Mouse (Mus musculus) midbrain, embryonic 11.5 days (tissue): ENCODE measurements around the gene Emx1. TPM values are rescaled to one million over a fixed set of nuclear protein-coding genes. Genes with fewer than 3 reads are reported as not detected.
A peak's percentile ranks its signal among the peaks of the same experiment; 100 is the strongest.
"Not testable (repeated sequence)": the region's sequence is repeated elsewhere in the genome, so short reads cannot be mapped to it uniquely, and the experiment has no call there.

Experiments
- ATAC-seq: fragments of 200-750 bp; cut with Nextera tagmentation; 2 replicates; pipeline ENCODE4 v1.8.0; 2017; ENCODE audit warnings: moderate TSS enrichment, moderate library complexity; ENCODE audit not compliant: low FRiP score
- DNase-seq: peaks from one replicate; pipeline ENCODE4 v3.0.0; 2015; ENCODE audit warnings: low spot score; ENCODE audit errors: missing footprints
- H3K27ac ChIP-seq: fragments of 300-500 bp; sonication (generic); 2 replicates; pipeline ENCODE4 v1.5.1; 2014; ENCODE audit warnings: low read depth, low read length
- H3K27me3 ChIP-seq: fragments of 300-500 bp; sonication (generic); 2 replicates; pipeline ENCODE4 v1.6.1; 2014; ENCODE audit warnings: mild to moderate bottlenecking, low read length, moderate library complexity, mixed read lengths; ENCODE audit not compliant: control insufficient read depth, insufficient read depth
- H3K36me3 ChIP-seq: fragments of 300-500 bp; sonication (generic); 2 replicates; pipeline ENCODE4 v1.6.1; 2014; ENCODE audit warnings: mild to moderate bottlenecking, low read length, moderate library complexity, mixed read lengths; ENCODE audit not compliant: control insufficient read depth, insufficient read depth
- H3K4me1 ChIP-seq: fragments of 300-500 bp; sonication (generic); 2 replicates; pipeline ENCODE4 v1.6.1; 2014; ENCODE audit warnings: low read length; ENCODE audit not compliant: control insufficient read depth, insufficient read depth
- H3K4me2 ChIP-seq: fragments of 300-500 bp; sonication (generic); 2 replicates; pipeline ENCODE4 v1.6.1; 2014; ENCODE audit warnings: mild to moderate bottlenecking, moderate library complexity
- H3K4me3 ChIP-seq: fragments of 300-500 bp; sonication (generic); 2 replicates; pipeline ENCODE4 v1.5.1; 2014; ENCODE audit warnings: low read depth, low read length
- H3K9ac ChIP-seq: fragments of 300-500 bp; sonication (generic); 2 replicates; pipeline ENCODE4 v1.6.1; 2014; ENCODE audit warnings: low read length
- H3K9me3 ChIP-seq: fragments of 300-500 bp; sonication (generic); 2 replicates; pipeline ENCODE4 v1.6.1; 2016; ENCODE audit warnings: low read length; ENCODE audit not compliant: control insufficient read depth
- WGBS: fragments of 180-500 bp; shearing (Covaris S2); extraction: QIAGEN DNeasy Blood & Tissue Kit; methylation state at CpG from one replicate; pipeline ENCODE4 v1.1.7; 2014; 5-methylcytosine and 5-hydroxymethylcytosine counted together
- polyA plus RNA-seq: library from polyadenylated mRNA; unstranded; fragments of >200 nt; fragmentation: Nextera tagmentation; extraction: Ambion mirVana; gene quantifications from 2 replicates; pipeline ENCODE4 v1.2.1, GENCODE M21; 2014

The Emx1 gene
- 2.7 and 3.6 TPM in 2 replicates for polyA plus RNA-seq

- ATAC-seq (peak; percentile 66), DNase-seq (peak; percentile 96)
- peaks cover 80% of the 10 kb centered on the region for H3K27me3 ChIP-seq
- no peak within 1 kb of the TSS for H3K27ac ChIP-seq
- under 1% methylated on average over 72 of the region's 81 CpGs for WGBS
- H3K36me3 ChIP-seq = no peaks in the 10 kb centered on the region
- peak within 1 kb of the TSS; percentile 47 for H3K4me3 ChIP-seq
- H3K4me2 ChIP-seq = peak within 1 kb of the TSS; percentile 88
- no peaks in the 10 kb centered on the region for H3K9me3 ChIP-seq
- peak within 1 kb of the TSS; percentile 49 for H3K9ac ChIP-seq
- peaks cover 29% of the 10 kb centered on the region for H3K4me1 ChIP-seq
Measured at GRCm38 (mm10) chr6:85187340-85188211, at the start of gene Emx1. TSS of gene Emx1 (plus strand) at chr6:85187438.

GRCm38 (mm10) chr6:85139534-85139933 lies 47.7 kb upstream of the Emx1 start:
- Histone ChIP-seq H3K9ac (no peak overlapping the region), H3K36me3 (no peaks in the 10 kb centered on the region), H3K4me1 (no peaks in the 10 kb centered on the region), H3K27me3 (no peaks in the 10 kb centered on the region), H3K9me3 (no peaks in the 10 kb centered on the region), H3K27ac (no peak overlapping the region), H3K4me2 (no peak overlapping the region), H3K4me3 (no peak overlapping the region)
- ATAC-seq = no peak
- WGBS = 89% methylated on average over 2 of the region's 2 CpGs
- DNase-seq = peak; percentile 35

GRCm38 (mm10) chr6:85141013-85141412 lies 46.2 kb upstream of the Emx1 start:
- H3K4me2 ChIP-seq, H3K4me3 ChIP-seq, H3K36me3 ChIP-seq, H3K9ac ChIP-seq, H3K9me3 ChIP-seq, H3K4me1 ChIP-seq, H3K27me3 ChIP-seq, ATAC-seq, H3K27ac ChIP-seq: not testable (repeated sequence)
- DNase-seq = peak; percentile 88
- WGBS = 11% methylated on average over 6 of the region's 7 CpGs

- H3K9ac ChIP-seq = no peak overlapping the region
- no peaks in the 10 kb centered on the region for H3K27me3 ChIP-seq
- no peak overlapping the region for H3K4me2 ChIP-seq
- H3K4me3 ChIP-seq = no peak overlapping the region
- 72% methylated on average over 3 of the region's 3 CpGs for WGBS
- H3K36me3 ChIP-seq = no peaks in the 10 kb centered on the region
- ATAC-seq (no peak), DNase-seq (no peak)
- no peak overlapping the region for H3K27ac ChIP-seq
- no peaks in the 10 kb centered on the region for H3K4me1 ChIP-seq
- H3K9me3 ChIP-seq = no peaks in the 10 kb centered on the region
Measured at GRCm38 (mm10) chr6:85144466-85144865, 42.8 kb upstream of the Emx1 start.

DNA sequence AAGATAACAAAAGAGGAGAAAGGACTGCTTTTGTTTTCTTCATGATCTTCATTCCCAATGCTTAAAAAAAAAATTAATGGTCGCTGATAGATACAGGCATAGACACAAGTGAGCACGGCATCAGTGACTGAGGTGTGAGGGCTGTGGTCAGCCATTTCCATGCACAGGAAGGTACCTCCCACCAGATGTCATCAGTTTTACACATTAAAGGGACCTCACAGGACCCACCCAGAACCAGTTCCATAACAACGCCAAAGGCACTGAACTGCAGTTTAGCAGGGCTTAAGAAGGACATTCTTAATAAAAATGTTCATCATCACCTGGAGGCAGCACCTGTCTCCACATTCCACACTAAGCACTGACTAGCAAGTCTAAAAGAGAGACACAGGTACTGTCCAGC lies 39.6 kb upstream of the Emx1 start:
- no peak overlapping the region for H3K27ac ChIP-seq
- ATAC-seq = no peak
- no peaks in the 10 kb centered on the region for H3K27me3 ChIP-seq
- H3K4me1 ChIP-seq = no peaks in the 10 kb centered on the region
- 75% methylated on average over 3 of the region's 3 CpGs for WGBS
- H3K9ac ChIP-seq = no peak overlapping the region
- DNase-seq = peak; percentile 8
- no peak overlapping the region for H3K4me3 ChIP-seq
- no peaks in the 10 kb centered on the region for H3K36me3 ChIP-seq
- H3K9me3 ChIP-seq = no peaks in the 10 kb centered on the region
- H3K4me2 ChIP-seq = no peak overlapping the region

GRCm38 (mm10) chr6:85150386-85150785 lies 36.9 kb upstream of the Emx1 start:
- H3K4me1 ChIP-seq = peaks cover 5% of the 10 kb centered on the region; the same call in 1 of the 2 replicates
- no peak overlapping the region for H3K9ac ChIP-seq
- H3K27ac ChIP-seq = no peak overlapping the region
- ATAC-seq (no peak), DNase-seq (peak; percentile 19)
- 78% methylated on average over 3 of the region's 3 CpGs for WGBS
- H3K4me2 ChIP-seq = no peak overlapping the region
- H3K36me3 ChIP-seq = no peaks in the 10 kb centered on the region
- no peaks in the 10 kb centered on the region for H3K9me3 ChIP-seq
- no peak overlapping the region for H3K4me3 ChIP-seq
- H3K27me3 ChIP-seq = no peaks in the 10 kb centered on the region

DNA sequence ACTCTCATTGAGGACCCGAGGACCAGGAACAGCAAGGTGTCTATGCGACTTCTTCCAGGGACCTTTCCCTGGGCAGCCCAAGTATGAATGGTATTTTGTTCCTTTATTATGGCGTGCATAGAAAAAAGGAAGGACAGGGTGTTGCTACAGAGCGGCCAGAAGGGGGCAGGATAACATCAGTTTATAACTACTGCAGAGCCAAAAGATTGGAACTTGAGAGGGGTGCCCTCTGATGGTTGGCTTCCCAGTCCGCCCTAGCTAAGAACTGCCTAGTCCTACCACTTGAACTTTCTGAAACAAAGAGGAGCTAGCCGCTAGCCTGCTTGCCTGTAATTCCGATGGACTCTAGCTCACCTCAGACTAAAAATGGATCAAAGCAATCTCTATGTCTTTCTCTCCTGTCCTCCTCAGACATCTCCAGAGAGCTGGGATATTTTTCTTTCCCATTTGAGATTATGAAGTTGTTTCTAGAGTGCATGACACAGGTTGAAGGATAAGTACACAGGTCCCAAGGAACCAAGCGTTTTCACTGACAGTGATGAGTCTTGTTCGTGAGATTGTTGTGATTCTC lies 33.2 kb upstream of the Emx1 start:
- 9% methylated on average over 9 of the region's 9 CpGs for WGBS
- Histone ChIP-seq H3K4me3 (no peak overlapping the region), H3K4me2 (no peak overlapping the region), H3K9ac (no peak overlapping the region), H3K27me3 (no peaks in the 10 kb centered on the region), H3K36me3 (no peaks in the 10 kb centered on the region), H3K4me1 (peaks cover 6% of the 10 kb centered on the region; the same call in 1 of the 2 replicates), H3K9me3 (no peaks in the 10 kb centered on the region), H3K27ac (no peak overlapping the region)
- DNase-seq = peak; percentile 92
- ATAC-seq = peak; percentile 69

DNA sequence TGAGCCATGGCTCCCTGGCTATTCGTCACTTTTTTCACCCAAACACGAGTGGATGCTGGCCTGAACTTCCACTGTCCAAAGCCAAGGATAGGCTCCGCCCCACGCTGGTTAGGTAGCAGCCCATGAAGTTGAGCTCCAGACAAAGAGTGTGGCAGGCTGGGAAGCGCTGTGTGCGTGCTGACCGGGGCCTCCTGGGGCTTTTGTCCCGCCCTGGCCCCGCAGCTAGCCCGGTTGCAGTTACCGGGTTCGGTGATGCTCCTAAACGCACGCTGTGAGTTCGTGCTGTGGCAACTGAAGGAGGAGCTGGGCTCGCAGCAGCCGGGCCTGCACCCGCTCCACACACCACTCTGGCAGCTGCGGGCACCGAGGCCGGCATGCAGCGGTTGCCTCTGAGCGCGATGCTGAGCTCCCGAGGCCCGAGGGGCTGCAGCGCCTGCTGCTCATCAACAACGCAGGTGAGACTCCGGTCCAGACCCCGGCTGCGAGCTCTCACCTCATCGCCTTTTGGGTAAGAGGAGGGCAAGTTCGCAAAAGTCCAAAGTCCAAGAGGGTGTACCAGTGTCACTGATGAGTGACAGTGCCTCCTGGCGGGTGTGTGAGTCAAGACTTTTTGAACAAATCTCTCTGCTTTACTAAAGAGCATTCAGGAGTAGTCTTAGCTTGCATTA lies 32.2 kb upstream of the Emx1 start:
- ATAC-seq (peak; percentile 75), DNase-seq (peak; percentile 97)
- Histone ChIP-seq H3K9ac (peak overlapping the region; percentile 83), H3K36me3 (no peaks in the 10 kb centered on the region), H3K4me1 (peaks cover 6% of the 10 kb centered on the region; the same call in 1 of the 2 replicates), H3K4me3 (peak overlapping the region; percentile 44), H3K4me2 (peak overlapping the region; percentile 90), H3K9me3 (no peaks in the 10 kb centered on the region), H3K27ac (no peak overlapping the region), H3K27me3 (no peaks in the 10 kb centered on the region)
- WGBS = 1% methylated on average over 34 of the region's 34 CpGs

DNA sequence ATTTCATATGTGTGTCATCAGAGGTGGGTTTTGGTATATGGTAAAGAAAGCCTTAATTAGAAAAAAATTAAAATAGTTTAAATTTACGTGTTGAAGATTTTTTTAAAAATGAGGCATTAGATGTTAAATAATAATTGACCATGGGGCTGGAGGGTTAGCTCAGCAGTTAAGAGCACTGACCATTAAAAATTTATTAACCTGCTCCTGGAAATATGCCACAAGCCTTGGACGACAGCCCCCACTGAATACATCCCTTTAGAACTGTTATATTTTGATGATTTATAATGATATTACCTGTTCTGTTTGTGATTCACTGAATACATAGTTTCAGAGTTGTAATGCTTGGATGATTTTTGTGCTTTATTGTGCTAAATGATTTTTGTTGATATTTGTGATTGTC lies 30.7 kb upstream of the Emx1 start:
- H3K4me2 ChIP-seq, H3K9me3 ChIP-seq, H3K27ac ChIP-seq, H3K4me1 ChIP-seq, H3K27me3 ChIP-seq, H3K9ac ChIP-seq, H3K4me3 ChIP-seq, H3K36me3 ChIP-seq, ATAC-seq, DNase-seq: not testable (repeated sequence)
- 86% methylated on average over 2 of the region's 2 CpGs for WGBS
